Mouse (Mus musculus): ENCODE data around the gene Syt2.

GRCm38 (mm10) chr1:134636684-134637083, 9.8 kb upstream of the Syt2 start:
- TF ChIP-seq CTCF (IDR thresholded peaks at IDR 0.05; ENCODE audit: extremely low read depth, insufficient read depth, insufficient read length, insufficient replicate concordance) (no peak), POLR2A (IDR thresholded peaks at IDR 0.05; ENCODE audit: low read depth, low read length) (no peak)

Measured in spleen, adult 2 months (tissue).